Mouse (Mus musculus): Measurements from ENCODE around the gene Sorcs3. TPM values are rescaled to one million over a fixed set of nuclear protein-coding genes. Genes with fewer than 3 reads are reported as not detected.

Gene Sorcs3
- polyA plus RNA-seq, 1 experiment from 2014 or later: 0.21 TPM

DNA sequence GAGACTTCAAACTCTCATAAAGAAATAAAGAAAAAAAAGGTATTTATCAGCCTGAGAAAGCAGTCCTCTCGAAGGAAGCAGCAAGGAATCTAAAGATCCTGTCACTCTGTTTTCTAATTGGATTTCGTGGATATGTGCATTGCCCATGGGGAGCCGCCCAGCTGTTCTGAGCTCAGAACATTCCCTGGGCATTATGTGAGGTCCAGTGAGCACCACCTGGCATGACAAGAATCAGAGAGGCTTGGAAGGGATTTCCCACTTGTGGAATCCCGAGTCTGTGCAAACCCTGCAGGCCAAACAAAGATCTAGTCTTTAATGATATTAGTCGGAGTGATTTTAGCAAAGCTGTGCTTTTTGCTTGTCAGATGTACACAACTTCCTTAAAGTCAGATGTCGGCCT lies 598.7 kb downstream of the Sorcs3 start:
- ATAC-seq (replicated peaks; ENCODE audit: insufficient number of reproducible peaks, insufficient read depth, low FRiP score, low read depth): no peak
- Histone ChIP-seq H3K4me2 (no peak overlapping the region), H3K27ac (no peak overlapping the region), H3K9me3 (replicated peaks) (no peaks in the 10 kb centered on the region), H3K27me3 (no peaks in the 10 kb centered on the region), H3K4me1 (replicated peaks) (no peaks in the 10 kb centered on the region), H3K9ac (no peak overlapping the region), H3K4me3 (no peak overlapping the region), H3K36me3 (no peaks in the 10 kb centered on the region)
- WGBS: 61% methylated on average over 6 of the region's 6 CpGs

DNA sequence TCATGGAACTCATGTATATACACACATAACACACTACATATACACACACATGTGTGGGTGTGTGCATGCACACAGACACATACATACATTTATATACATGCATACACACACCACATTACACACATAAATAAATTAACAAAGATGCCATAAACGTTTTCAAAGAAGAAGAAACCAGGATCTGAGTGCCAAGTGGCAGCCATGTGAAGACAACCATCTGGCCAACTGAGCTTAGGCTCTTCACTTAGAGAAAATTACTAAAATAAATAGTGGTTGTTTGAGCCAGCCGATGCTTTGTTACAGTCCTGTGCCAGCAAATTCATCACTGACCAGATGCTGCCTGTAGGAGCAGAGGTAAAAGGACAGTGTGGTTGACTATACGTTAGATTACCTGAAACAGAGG lies 605.7 kb downstream of the Sorcs3 start:
- Histone ChIP-seq H3K4me1 (replicated peaks) (no peaks in the 10 kb centered on the region), H3K9me3 (replicated peaks) (no peaks in the 10 kb centered on the region), H3K36me3 (no peaks in the 10 kb centered on the region), H3K9ac (no peak overlapping the region), H3K4me3 (no peak overlapping the region), H3K27me3 (no peaks in the 10 kb centered on the region), H3K27ac (no peak overlapping the region), H3K4me2 (no peak overlapping the region)
- no peak for ATAC-seq (replicated peaks; ENCODE audit: insufficient number of reproducible peaks, insufficient read depth, low FRiP score, low read depth)
- 49% methylated on average over 3 of the region's 3 CpGs for WGBS

DNA sequence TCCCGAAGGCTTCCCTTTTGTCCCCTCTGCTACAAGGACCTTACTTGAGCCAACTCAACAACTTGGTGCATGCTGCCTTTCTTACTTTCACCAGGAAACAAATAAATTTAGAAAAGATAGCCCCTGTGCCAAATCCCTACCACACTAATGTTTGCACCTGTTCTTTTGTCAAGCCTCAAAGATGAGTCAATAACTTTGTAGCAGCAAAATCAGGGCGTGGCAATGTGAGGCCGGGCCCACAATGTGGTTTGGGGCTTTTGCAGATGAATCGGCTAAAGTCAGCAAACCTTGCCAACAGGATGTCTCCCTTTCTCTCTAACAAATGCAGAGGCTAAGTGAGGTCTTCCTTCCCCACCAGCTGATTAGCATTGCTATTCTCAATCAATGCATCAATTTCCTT lies 608.0 kb downstream of the Sorcs3 start:
- no peak overlapping the region for H3K4me3 ChIP-seq
- H3K36me3 ChIP-seq: no peaks in the 10 kb centered on the region
- H3K4me1 ChIP-seq (replicated peaks): no peaks in the 10 kb centered on the region
- no peaks in the 10 kb centered on the region for H3K9me3 ChIP-seq (replicated peaks)
- H3K27me3 ChIP-seq: no peaks in the 10 kb centered on the region
- no peak overlapping the region for H3K9ac ChIP-seq
- no peak overlapping the region for H3K4me2 ChIP-seq
- 86% methylated on average over 4 of the region's 4 CpGs for WGBS
- no peak overlapping the region for H3K27ac ChIP-seq
- ATAC-seq (replicated peaks; ENCODE audit: insufficient number of reproducible peaks, insufficient read depth, low FRiP score, low read depth): no peak

DNA sequence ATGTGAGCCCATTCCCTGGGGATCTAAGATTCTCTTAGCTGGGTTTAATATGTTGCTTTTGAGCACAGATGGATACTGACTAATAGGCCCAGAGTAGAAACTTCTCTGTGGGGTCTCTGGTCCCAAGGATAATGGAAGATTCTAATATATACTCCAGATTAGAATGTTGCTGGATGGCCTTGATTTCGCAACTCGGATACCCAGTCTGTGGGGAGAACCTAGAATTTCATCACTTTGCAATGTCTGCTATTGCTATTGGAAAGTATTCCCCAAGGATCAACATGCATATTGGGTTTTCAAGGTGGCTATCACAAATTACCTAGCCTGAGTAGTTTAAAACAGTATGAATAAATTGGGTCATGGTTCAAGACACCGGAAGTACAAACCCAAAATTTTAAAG lies 609.2 kb downstream of the Sorcs3 start:
- 96% methylated on average over 3 of the region's 3 CpGs for WGBS
- H3K9me3 ChIP-seq (replicated peaks): no peaks in the 10 kb centered on the region
- ATAC-seq (replicated peaks; ENCODE audit: insufficient number of reproducible peaks, insufficient read depth, low FRiP score, low read depth): no peak
- H3K27me3 ChIP-seq: no peaks in the 10 kb centered on the region
- H3K27ac ChIP-seq: no peak overlapping the region
- H3K4me2 ChIP-seq: no peak overlapping the region
- H3K4me1 ChIP-seq (replicated peaks): no peaks in the 10 kb centered on the region
- no peak overlapping the region for H3K4me3 ChIP-seq
- H3K9ac ChIP-seq: no peak overlapping the region
- no peaks in the 10 kb centered on the region for H3K36me3 ChIP-seq

DNA sequence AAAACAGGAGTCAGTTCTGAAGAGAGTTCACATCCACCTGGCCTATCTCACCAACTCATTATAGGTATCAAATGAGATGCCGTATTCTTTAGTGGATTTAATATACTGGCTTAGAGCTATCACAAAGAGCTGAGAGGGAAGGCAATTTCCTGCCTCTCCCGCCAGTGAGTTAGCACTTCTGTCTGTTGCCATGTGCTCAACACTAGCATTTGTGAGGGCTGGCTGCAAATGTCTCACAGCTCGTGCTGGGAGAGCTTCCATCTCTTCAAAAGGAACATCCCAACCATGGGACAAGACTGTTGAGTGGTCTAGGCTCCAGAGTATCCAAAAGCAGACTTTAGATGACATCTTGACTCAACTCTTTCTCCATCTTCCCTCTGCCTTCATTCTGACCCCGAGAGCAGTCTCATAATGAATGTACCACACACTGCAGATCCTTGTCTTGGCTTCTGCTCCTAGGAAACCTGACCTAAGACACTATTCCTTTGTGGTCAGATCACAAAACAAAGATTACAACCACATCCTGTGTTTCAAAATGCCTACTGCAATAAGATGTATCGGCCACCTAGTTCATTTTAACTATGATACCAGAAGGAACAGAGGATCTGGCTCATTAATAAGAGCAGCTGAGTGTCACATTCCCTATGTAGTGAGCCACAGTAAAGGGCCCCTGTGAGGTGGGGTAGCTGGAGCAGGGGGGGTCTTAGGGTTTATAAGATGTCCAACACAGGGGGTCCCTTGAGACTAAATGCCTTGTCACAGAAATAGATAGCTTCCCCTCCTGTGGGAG lies 614.9 kb downstream of the Sorcs3 start:
- Histone ChIP-seq H3K4me2 (no peak overlapping the region), H3K27me3 (no peaks in the 10 kb centered on the region), H3K36me3 (no peaks in the 10 kb centered on the region), H3K9me3 (replicated peaks) (no peaks in the 10 kb centered on the region), H3K4me3 (no peak overlapping the region), H3K27ac (no peak overlapping the region), H3K9ac (no peak overlapping the region), H3K4me1 (replicated peaks) (no peaks in the 10 kb centered on the region)
- ATAC-seq (replicated peaks; ENCODE audit: insufficient number of reproducible peaks, insufficient read depth, low FRiP score, low read depth): no peak
- 56% methylated on average over 5 of the region's 5 CpGs for WGBS

DNA sequence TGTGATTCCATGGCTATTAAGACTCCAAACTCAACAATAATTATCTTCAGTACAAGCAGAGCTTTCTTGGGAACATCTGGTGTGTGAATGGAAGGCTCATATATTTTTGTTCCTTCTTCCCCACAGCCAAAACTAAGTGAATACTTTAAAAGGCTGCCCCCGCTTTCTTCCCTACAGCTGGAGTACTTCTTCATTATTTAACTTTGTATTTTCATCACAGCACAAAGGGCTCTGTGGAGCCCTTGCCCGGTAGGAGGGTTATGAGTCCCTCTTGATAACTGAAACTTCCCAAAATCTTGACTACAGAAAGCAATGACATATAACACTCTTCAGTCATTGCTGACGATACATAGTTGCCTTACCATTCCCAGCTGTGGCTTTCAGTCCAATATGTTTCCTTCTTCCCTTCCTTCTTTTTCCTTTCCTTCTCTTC lies 615.5 kb downstream of the Sorcs3 start:
- H3K27me3 ChIP-seq: no peaks in the 10 kb centered on the region
- 75% methylated on average over 3 of the region's 3 CpGs for WGBS
- no peaks in the 10 kb centered on the region for H3K9me3 ChIP-seq (replicated peaks)
- no peak for ATAC-seq (replicated peaks; ENCODE audit: insufficient number of reproducible peaks, insufficient read depth, low FRiP score, low read depth)
- H3K4me2 ChIP-seq: no peak overlapping the region
- H3K4me1 ChIP-seq (replicated peaks): no peaks in the 10 kb centered on the region
- H3K4me3 ChIP-seq: no peak overlapping the region
- no peak overlapping the region for H3K27ac ChIP-seq
- H3K36me3 ChIP-seq: no peaks in the 10 kb centered on the region
- H3K9ac ChIP-seq: no peak overlapping the region

DNA sequence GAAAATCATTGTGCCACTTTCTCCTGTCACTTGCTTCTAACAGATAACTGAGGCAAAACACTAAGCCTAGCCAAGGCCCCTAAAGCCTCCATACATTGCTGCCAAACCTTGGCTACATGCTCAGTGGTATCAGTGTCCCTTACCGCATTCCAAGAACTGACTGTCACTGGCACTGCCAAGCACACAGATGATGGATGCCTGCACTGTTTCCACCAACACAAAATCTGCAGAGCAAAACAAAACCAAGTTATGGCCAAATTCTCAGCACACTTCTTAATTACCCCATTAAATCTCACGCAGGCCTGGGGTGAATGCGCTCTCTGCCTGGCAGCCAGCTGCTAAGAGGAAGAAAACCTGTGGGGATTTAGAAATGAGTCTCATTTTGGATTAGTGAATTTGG lies 628.5 kb downstream of the Sorcs3 start:
- Histone ChIP-seq H3K4me3 (no peak overlapping the region), H3K4me2 (no peak overlapping the region), H3K9me3 (replicated peaks) (no peaks in the 10 kb centered on the region), H3K9ac (no peak overlapping the region), H3K4me1 (replicated peaks) (no peaks in the 10 kb centered on the region), H3K27me3 (no peaks in the 10 kb centered on the region), H3K36me3 (no peaks in the 10 kb centered on the region), H3K27ac (no peak overlapping the region)
- 83% methylated on average over 3 of the region's 3 CpGs for WGBS
- no peak for ATAC-seq (replicated peaks; ENCODE audit: insufficient number of reproducible peaks, insufficient read depth, low FRiP score, low read depth)

DNA sequence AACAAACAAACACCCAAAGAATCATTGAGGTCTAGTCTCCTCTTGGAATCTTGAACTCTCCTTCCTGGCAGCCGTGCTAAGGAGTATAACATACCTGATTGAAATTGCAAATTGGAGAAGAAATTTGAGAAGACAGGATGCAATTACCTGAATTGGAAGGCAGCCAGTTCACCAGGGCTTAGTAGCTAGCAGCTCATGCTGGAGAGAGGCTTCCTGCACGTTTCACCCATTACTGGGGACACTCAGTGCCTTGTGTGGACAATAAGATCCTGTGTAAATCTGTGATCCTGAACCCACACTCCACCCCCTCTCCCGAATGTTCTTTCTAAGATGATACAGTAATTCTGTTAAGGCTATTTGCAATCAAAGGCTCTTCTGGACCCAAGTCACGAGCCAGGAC lies 633.6 kb downstream of the Sorcs3 start:
- H3K9ac ChIP-seq: no peak overlapping the region
- H3K27ac ChIP-seq: no peak overlapping the region
- H3K36me3 ChIP-seq: no peaks in the 10 kb centered on the region
- H3K4me1 ChIP-seq (replicated peaks): no peaks in the 10 kb centered on the region
- ATAC-seq (replicated peaks; ENCODE audit: insufficient number of reproducible peaks, insufficient read depth, low FRiP score, low read depth): no peak
- H3K9me3 ChIP-seq (replicated peaks): no peaks in the 10 kb centered on the region; the same call in 1 of the 2 replicates
- no peak overlapping the region for H3K4me2 ChIP-seq
- no peaks in the 10 kb centered on the region for H3K27me3 ChIP-seq
- 67% methylated on average over 4 of the region's 4 CpGs for WGBS
- H3K4me3 ChIP-seq: no peak overlapping the region

DNA sequence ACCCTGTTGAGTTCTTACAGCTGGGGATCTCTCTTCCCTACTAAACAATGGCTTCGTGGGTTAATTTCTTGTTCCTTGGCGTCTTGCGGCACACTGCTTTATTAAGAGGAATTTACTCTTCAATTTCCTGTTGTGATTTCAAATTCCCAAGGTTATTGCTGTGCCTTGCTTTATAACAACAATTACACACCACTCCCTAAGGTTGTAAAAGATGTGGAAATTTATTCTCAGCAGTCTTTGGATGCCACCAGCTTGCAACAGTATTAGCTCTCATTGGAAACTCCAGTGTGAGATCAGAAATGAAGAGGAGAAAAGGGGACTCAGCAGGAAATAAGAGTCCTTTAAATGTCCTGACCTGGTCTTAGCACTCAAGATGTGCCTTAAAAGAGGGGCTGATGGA lies 641.9 kb downstream of the Sorcs3 start:
- H3K9ac ChIP-seq: no peak overlapping the region
- no peak overlapping the region for H3K27ac ChIP-seq
- 82% methylated on average over 3 of the region's 3 CpGs for whole genome bisulfite sequencing
- no peak overlapping the region for H3K4me3 ChIP-seq
- ATAC-seq (replicated peaks; ENCODE audit: insufficient number of reproducible peaks, insufficient read depth, low FRiP score, low read depth): no peak
- no peaks in the 10 kb centered on the region for H3K36me3 ChIP-seq
- H3K4me2 ChIP-seq: no peak overlapping the region
- no peaks in the 10 kb centered on the region for H3K9me3 ChIP-seq (replicated peaks)
- H3K27me3 ChIP-seq: no peaks in the 10 kb centered on the region
- no peaks in the 10 kb centered on the region for H3K4me1 ChIP-seq (replicated peaks)

DNA sequence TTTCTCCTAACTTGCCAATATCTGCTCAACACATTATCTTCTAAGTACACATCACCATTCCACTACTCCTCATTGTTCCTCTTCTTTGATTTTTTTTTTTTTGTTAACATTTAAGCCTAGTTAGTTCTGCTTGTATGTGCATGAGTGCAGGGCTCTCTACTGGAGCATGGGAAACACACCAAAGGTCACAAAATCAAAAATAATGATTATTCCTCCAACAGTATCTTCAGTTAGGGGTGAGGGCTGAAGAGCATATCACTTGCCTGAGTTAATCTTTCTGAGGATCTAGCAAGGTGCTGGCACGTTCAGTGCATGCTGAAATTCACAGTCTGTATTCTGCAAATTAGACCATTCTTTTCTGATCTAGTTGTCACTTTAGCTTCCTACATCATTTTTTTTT lies 644.6 kb downstream of the Sorcs3 start:
- Histone ChIP-seq H3K4me3 (no peak overlapping the region), H3K9ac (no peak overlapping the region), H3K4me1 (replicated peaks) (no peaks in the 10 kb centered on the region), H3K9me3 (replicated peaks) (no peaks in the 10 kb centered on the region), H3K27ac (no peak overlapping the region), H3K27me3 (no peaks in the 10 kb centered on the region), H3K36me3 (no peaks in the 10 kb centered on the region), H3K4me2 (no peak overlapping the region)
- ATAC-seq (replicated peaks; ENCODE audit: insufficient number of reproducible peaks, insufficient read depth, low FRiP score, low read depth): no peak
- 63% methylated on average over 1 of the region's 1 CpGs for WGBS

Data from heart, embryonic 15.5 days (tissue).